Mouse (Mus musculus) heart, postnatal 0 days (tissue): ENCODE measurements at regions not wholly inside any gene's neighbourhood (a gene's known extent, or its start where the extent isn't known, plus 50 kb on each side); places are given as distances from the start of the nearest gene placed in this dataset.

ENCODE experiments used
- CTCF ChIP-seq: IDR thresholded peaks from 2 replicates; pipeline ENCODE4 v1.5.1; 2016; ENCODE audit warnings: antibody characterized with exemption, control low read depth, low read depth
- EP300 ChIP-seq: IDR thresholded peaks from 2 replicates; pipeline ENCODE4 v1.6.1; 2016; ENCODE audit warnings: antibody characterized with exemption, low read depth

GRCm38 (mm10) chr7:134462677-134463076, 77.2 kb upstream of the D7Ertd443e start:
- TF ChIP-seq CTCF (no peak), EP300 (no peak)
